Mouse (Mus musculus) liver, embryonic 18 days (tissue): ENCODE data around the gene Cd164l2. TPM values are rescaled to one million over a fixed set of nuclear protein-coding genes. Genes with fewer than 3 reads are reported as not detected.

Experiments used
- polyA plus RNA-seq: library from polyadenylated mRNA; depleted of rRNA; stranded (reverse); fragments of >200 nt; gene quantifications from 2 replicates; pipeline ENCODE4 v1.2.3, GENCODE M21; 2012; rRNA removed

Cd164l2 gene
- polyA plus RNA-seq = 0.45 and 0.65 TPM in 2 replicates

GRCm38 (mm10) chr4:133211751-133212561 is at the start of gene Cd164l2, which contains the start of gene Gpr3:
TSS of gene Cd164l2 (plus strand) at chr4:133212131.
TSS of gene Gpr3 (minus strand) at chr4:133212536.

DNA sequence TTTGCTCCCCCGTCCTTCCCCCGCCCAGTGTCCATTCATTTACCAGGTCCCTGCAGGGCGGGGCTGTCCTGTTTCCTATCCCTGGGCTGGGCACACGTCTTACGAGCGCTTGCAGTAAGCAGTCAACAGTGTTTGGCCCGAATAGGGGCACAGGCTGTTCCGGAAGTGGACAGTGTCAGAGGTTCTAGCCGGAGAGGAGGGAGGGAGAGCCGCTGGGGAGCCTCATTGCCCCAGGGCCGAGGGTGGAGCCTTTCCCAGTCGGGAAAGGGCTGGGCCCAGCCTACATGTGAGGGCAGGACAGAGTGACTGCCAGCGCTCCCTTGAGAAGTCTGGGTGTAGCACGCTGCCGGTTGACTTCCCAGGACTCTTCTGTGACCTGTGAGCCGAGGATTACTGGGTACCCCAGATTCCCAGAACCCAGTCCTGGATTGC is 28.6 kb downstream of the Cd164l2 start, which contains the start of gene Map3k6:
TSS of gene Map3k6 (plus strand) at position 329 of the 432 bp plus-strand sequence.

GRCm38 (mm10) chr4:133262882-133263281 is 51.0 kb downstream of the Cd164l2 start, which contains the start of gene Sytl1:
TSS of gene Sytl1 (minus strand) at chr4:133263113.

Other genes starting within 250 kb of the Cd164l2 start
- 4.5 and 5.6 TPM in 2 replicates for gene Fgr, start 238.0 kb upstream of the Cd164l2 start, polyA plus RNA-seq
- 0.90 and 1.4 TPM in 2 replicates for gene Ahdc1, start 200.9 kb upstream of the Cd164l2 start, polyA plus RNA-seq
- gene Wasf2, start 81.6 kb upstream of the Cd164l2 start, polyA plus RNA-seq = 10.2 and 12.4 TPM in 2 replicates
- not detected in 2 replicates for gene Gpr3, start 405 bp downstream of the Cd164l2 start, polyA plus RNA-seq
- 4.5 and 9.6 TPM in 2 replicates for gene Map3k6, start 28.7 kb downstream of the Cd164l2 start, polyA plus RNA-seq
- 1.3 TPM in 2 replicates for gene Sytl1, start 51.0 kb downstream of the Cd164l2 start, polyA plus RNA-seq
- gene Tmem222, start 65.7 kb downstream of the Cd164l2 start, polyA plus RNA-seq = 34.4 and 35.4 TPM in 2 replicates
- gene Wdtc1, start 141.3 kb downstream of the Cd164l2 start, polyA plus RNA-seq = 6.7 and 7.2 TPM in 2 replicates
- gene Slc9a1, start 157.6 kb downstream of the Cd164l2 start, polyA plus RNA-seq = 4.9 and 5.6 TPM in 2 replicates